Mouse (Mus musculus) megakaryocyte, adult 5-6 weeks (primary cell): ENCODE measurements around the gene Adam22. TPM values are rescaled to one million over a fixed set of nuclear protein-coding genes. Genes with fewer than 3 reads are reported as not detected.
"Not testable (repeated sequence)": the region's sequence is repeated elsewhere in the genome, so short reads cannot be mapped to it uniquely, and the experiment has no call there.

Source experiments
- ATAC-seq: 2 replicates; pipeline ENCODE4 v1.8.0; 2016; ENCODE audit warnings: mild to moderate bottlenecking, inconsistent platforms; ENCODE audit not compliant: poor library complexity, severe bottlenecking
- total RNA-seq, 2 experiments: library from RNA; stranded (forward) in 1 of 2; stranded (reverse) in 1 of 2; fragments of 153-499, 151-499 nt in 1 of 2; fragments of 221-1000, 200-1000 nt in 1 of 2; gene quantifications; 2 replicates each; pipeline versions ENCODE4 v1.2.3 to v1.2.4; 2015 to 2017

Gene Adam22
- total RNA-seq, 2 experiments from 2014 or later: 0.18 to 0.40 TPM

GRCm38 (mm10) chr5:8184992-8185391, 183.0 kb downstream of the Adam22 start:
- ATAC-seq: not testable (repeated sequence)

GRCm38 (mm10) chr5:8180646-8181045, 187.3 kb downstream of the Adam22 start:
- ATAC-seq: no peak

GRCm38 (mm10) chr5:8178111-8178510, 189.8 kb downstream of the Adam22 start:
- no peak for ATAC-seq

- ATAC-seq: no peak
Measured at GRCm38 (mm10) chr5:8164773-8165172, 203.2 kb downstream of the Adam22 start.

- no peak for ATAC-seq
Measured at GRCm38 (mm10) chr5:8151645-8152044, 216.3 kb downstream of the Adam22 start.

- no peak for ATAC-seq
Measured at GRCm38 (mm10) chr5:8146146-8146545, 221.8 kb downstream of the Adam22 start.

GRCm38 (mm10) chr5:8145473-8145872, 222.5 kb downstream of the Adam22 start:
- no peak for ATAC-seq

- ATAC-seq: no peak
Measured at GRCm38 (mm10) chr5:8132546-8132945, 235.4 kb downstream of the Adam22 start.

- ATAC-seq: no peak
Measured at GRCm38 (mm10) chr5:8131918-8132317, 236.0 kb downstream of the Adam22 start.

- no peak for ATAC-seq
Measured at GRCm38 (mm10) chr5:8129750-8130149, 238.2 kb downstream of the Adam22 start.

- ATAC-seq: no peak
Measured at GRCm38 (mm10) chr5:8120926-8121325, 247.0 kb downstream of the Adam22 start.

GRCm38 (mm10) chr5:8120087-8120486, 247.9 kb downstream of the Adam22 start:
- no peak for ATAC-seq

- ATAC-seq: no peak
Measured at GRCm38 (mm10) chr5:8116561-8117168, 251.3 kb downstream of the Adam22 start.

GRCm38 (mm10) chr5:8112246-8112645, 255.7 kb downstream of the Adam22 start:
- ATAC-seq: no peak

- ATAC-seq: no peak
Measured at GRCm38 (mm10) chr5:8111691-8112090, 256.3 kb downstream of the Adam22 start.

- no peak for ATAC-seq
Measured at GRCm38 (mm10) chr5:8095689-8096088, 272.3 kb downstream of the Adam22 start.

- no peak for ATAC-seq
Measured at GRCm38 (mm10) chr5:8094921-8095320, 273.0 kb downstream of the Adam22 start.

- ATAC-seq: no peak
Measured at GRCm38 (mm10) chr5:8088147-8088546, 279.8 kb downstream of the Adam22 start.

GRCm38 (mm10) chr5:8085661-8086060, 282.3 kb downstream of the Adam22 start:
- ATAC-seq: no peak

GRCm38 (mm10) chr5:8082800-8083509, 285.0 kb downstream of the Adam22 start:
- ATAC-seq: no peak

GRCm38 (mm10) chr5:8077481-8077880, 290.5 kb downstream of the Adam22 start:
- no peak for ATAC-seq

- no peak for ATAC-seq
Measured at GRCm38 (mm10) chr5:8073901-8074561, 293.9 kb downstream of the Adam22 start.
